Mouse (Mus musculus) hindbrain, embryonic 11.5 days (tissue): ENCODE data around the gene Afg3l1. TPM values are rescaled to one million over a fixed set of nuclear protein-coding genes. Genes with fewer than 3 reads are reported as not detected.

Source experiments
- ATAC-seq: fragments of 200-750 bp; cut with Nextera tagmentation; 2 replicates; pipeline ENCODE4 v1.8.0; 2017; ENCODE audit warnings: mild to moderate bottlenecking, moderate TSS enrichment, moderate library complexity; ENCODE audit not compliant: low FRiP score
- DNase-seq: peaks from one replicate; pipeline ENCODE4 v3.0.0-alpha.2; 2015; ENCODE audit warnings: low spot score
- H3K27ac ChIP-seq: fragments of 300-500 bp; sonication (generic); 2 replicates; pipeline ENCODE4 v1.5.1; 2014; ENCODE audit warnings: mild to moderate bottlenecking, low read depth, low read length
- H3K27me3 ChIP-seq: fragments of 300-500 bp; sonication (generic); 2 replicates; pipeline ENCODE4 v1.6.1; 2014; ENCODE audit warnings: mild to moderate bottlenecking, low read length, moderate library complexity, mixed read lengths; ENCODE audit not compliant: control insufficient read depth, insufficient read depth
- H3K36me3 ChIP-seq: fragments of 300-500 bp; sonication (generic); 2 replicates; pipeline ENCODE4 v1.6.1; 2014; ENCODE audit warnings: mild to moderate bottlenecking, low read length, moderate library complexity, mixed read lengths; ENCODE audit not compliant: control insufficient read depth, insufficient read depth
- H3K4me1 ChIP-seq: fragments of 300-500 bp; sonication (generic); replicated peaks from 2 replicates; pipeline ENCODE4 v1.6.1; 2014; ENCODE audit warnings: low read length, mixed read lengths; ENCODE audit not compliant: control insufficient read depth, insufficient read depth
- H3K4me2 ChIP-seq: fragments of 300-500 bp; sonication (generic); replicated peaks from 2 replicates; pipeline ENCODE4 v1.6.1; 2014; ENCODE audit warnings: mild to moderate bottlenecking, low read depth, low read length
- H3K4me3 ChIP-seq: fragments of 300-500 bp; sonication (generic); 2 replicates; pipeline ENCODE4 v1.5.1; 2014; ENCODE audit warnings: low read depth, low read length
- H3K9ac ChIP-seq: fragments of 300-500 bp; sonication (generic); 2 replicates; pipeline ENCODE4 v1.6.1; 2014; ENCODE audit warnings: low read depth, low read length
- H3K9me3 ChIP-seq: fragments of 300-500 bp; sonication (generic); 2 replicates; pipeline ENCODE4 v1.6.1; 2016; ENCODE audit warnings: low read length; ENCODE audit not compliant: control insufficient read depth
- WGBS: fragments of 180-500 bp; shearing (Covaris S2); extraction: QIAGEN DNeasy Blood & Tissue Kit; methylation state at CpG from one replicate; pipeline ENCODE4 v1.1.7; 2014; 5-methylcytosine and 5-hydroxymethylcytosine counted together
- polyA plus RNA-seq: library from polyadenylated mRNA; unstranded; fragments of >200 nt; fragmentation: Nextera tagmentation; extraction: Ambion mirVana; gene quantifications from 2 replicates; pipeline ENCODE4 v1.2.1, GENCODE M21; 2014

Afg3l1 gene
- polyA plus RNA-seq, 1 experiment from 2014 or later: 30.7 TPM

GRCm38 (mm10) chr8:123478456-123479218 is 934 bp downstream of the Afg3l1 start:
- Histone ChIP-seq H3K27ac (no peak overlapping the region), H3K4me1 (no peaks in the 10 kb centered on the region; the same call in 1 of the 2 replicates), H3K9ac (peak overlapping the region; percentile 84), H3K4me3 (peak overlapping the region; percentile 84), H3K9me3 (no peaks in the 10 kb centered on the region), H3K4me2 (peak overlapping the region; percentile 60), H3K27me3 (no peaks in the 10 kb centered on the region), H3K36me3 (0 out of 2 replicates have a peak, but pooled peaks cover 2% of the 10 kb centered on the region)
- ATAC-seq: no peak
- no peak for DNase-seq
- WGBS: 39% methylated on average over 16 of the region's 16 CpGs

DNA sequence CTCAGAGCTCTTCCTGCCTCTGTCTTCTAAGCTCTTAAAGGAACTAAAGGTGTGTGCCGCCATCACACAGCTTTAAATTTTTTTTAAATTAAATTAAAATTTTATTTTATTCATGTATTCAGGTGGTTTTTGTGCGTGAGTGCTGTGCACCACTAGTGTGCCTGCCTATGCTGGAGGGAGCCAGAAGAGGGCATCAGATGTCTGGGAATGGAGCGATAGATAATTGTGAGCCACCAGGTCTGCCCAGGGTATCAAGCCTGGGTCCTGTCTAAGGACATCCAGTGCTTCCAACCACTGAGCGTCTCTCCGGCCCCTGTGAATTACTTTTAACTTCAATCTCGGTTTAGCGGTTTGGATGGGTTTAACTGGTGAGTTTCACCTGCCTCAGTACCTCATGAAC is 4.9 kb downstream of the Afg3l1 start:
- DNase-seq: no peak
- Histone ChIP-seq H3K4me1 (no peaks in the 10 kb centered on the region; the same call in 1 of the 2 replicates), H3K9ac (no peak overlapping the region), H3K36me3 (peaks cover 17% of the 10 kb centered on the region), H3K4me2 (no peak overlapping the region), H3K4me3 (no peak overlapping the region), H3K9me3 (no peaks in the 10 kb centered on the region), H3K27ac (no peak overlapping the region), H3K27me3 (no peaks in the 10 kb centered on the region)
- no peak for ATAC-seq
- 90% methylated on average over 7 of the region's 7 CpGs for WGBS

DNA sequence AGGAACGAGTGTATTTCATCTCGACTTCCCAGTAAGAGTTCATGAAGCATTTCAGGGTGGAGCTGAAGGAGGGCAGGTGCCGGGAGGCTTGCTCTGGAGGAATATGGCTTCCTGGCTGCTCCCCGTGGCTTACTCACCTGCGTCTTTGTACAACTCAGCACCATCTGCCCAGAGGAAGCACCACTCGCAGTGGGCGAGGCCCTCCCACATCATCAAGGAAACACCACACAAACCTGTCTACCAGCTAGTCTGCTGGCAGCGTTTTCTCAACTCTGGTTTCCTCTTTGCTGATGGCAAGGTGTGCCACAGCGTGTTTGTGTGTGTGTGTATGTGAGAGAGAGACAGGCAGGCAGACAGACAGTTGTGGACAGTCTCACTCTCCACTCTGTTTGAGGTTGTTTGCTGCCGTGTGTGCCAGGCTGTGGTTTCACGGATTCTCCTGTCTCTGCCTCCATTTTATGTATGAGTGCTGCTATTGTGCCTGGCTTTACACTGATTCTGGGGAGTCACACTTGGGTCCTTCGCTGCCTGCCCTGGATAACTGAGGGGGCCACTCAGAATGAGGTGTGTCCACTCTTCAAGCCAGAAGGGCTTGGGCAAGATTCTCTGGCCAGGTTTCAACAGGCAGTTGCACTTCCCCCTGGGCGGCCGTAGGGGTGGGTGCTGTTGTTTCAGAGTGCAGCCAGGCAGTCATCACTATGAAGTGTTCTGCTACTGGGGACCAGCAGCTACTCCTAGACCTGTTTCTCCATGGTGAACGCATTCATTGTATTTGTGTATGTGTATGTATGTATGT is 13.8 kb downstream of the Afg3l1 start:
- H3K4me1 ChIP-seq: no peaks in the 10 kb centered on the region
- H3K36me3 ChIP-seq: peaks cover 36% of the 10 kb centered on the region
- H3K4me2 ChIP-seq: no peak overlapping the region
- no peak overlapping the region for H3K9ac ChIP-seq
- no peak for ATAC-seq
- no peaks in the 10 kb centered on the region for H3K27me3 ChIP-seq
- DNase-seq: no peak
- no peak overlapping the region for H3K4me3 ChIP-seq
- 94% methylated on average over 15 of the region's 15 CpGs for WGBS
- H3K9me3 ChIP-seq: no peaks in the 10 kb centered on the region
- H3K27ac ChIP-seq: no peak overlapping the region

- H3K36me3 ChIP-seq: peaks cover 26% of the 10 kb centered on the region
- H3K27ac ChIP-seq: no peak overlapping the region
These were observed 15.2 kb downstream of the Afg3l1 start for GRCm38 (mm10) chr8:123492898-123493297.

GRCm38 (mm10) chr8:123497699-123498098 is 20.0 kb downstream of the Afg3l1 start:
- no peak for DNase-seq
- 82% methylated on average over 4 of the region's 4 CpGs for WGBS
- H3K4me3 ChIP-seq: no peak overlapping the region
- peaks cover 30% of the 10 kb centered on the region for H3K36me3 ChIP-seq
- H3K9ac ChIP-seq: no peak overlapping the region
- no peak for ATAC-seq
- no peaks in the 10 kb centered on the region for H3K4me1 ChIP-seq
- no peaks in the 10 kb centered on the region for H3K27me3 ChIP-seq
- H3K4me2 ChIP-seq: no peak overlapping the region
- H3K9me3 ChIP-seq: no peaks in the 10 kb centered on the region
- no peak overlapping the region for H3K27ac ChIP-seq

More at GRCm38 (mm10) chr8:123492898-123493297, 15.2 kb downstream of the Afg3l1 start:
- Histone ChIP-seq H3K9me3 (no peaks in the 10 kb centered on the region), H3K4me3 (no peak overlapping the region), H3K27me3 (no peaks in the 10 kb centered on the region), H3K9ac (no peak overlapping the region), H3K4me1 (no peaks in the 10 kb centered on the region), H3K4me2 (no peak overlapping the region)
- DNase-seq (no peak), ATAC-seq (no peak)
- 97% methylated on average over 9 of the region's 9 CpGs for WGBS

GRCm38 (mm10) chr8:123498963-123499362 is 21.3 kb downstream of the Afg3l1 start:
- Histone ChIP-seq H3K36me3 (peaks cover 34% of the 10 kb centered on the region), H3K27ac (no peak overlapping the region), H3K9ac (no peak overlapping the region), H3K4me2 (no peak overlapping the region), H3K4me1 (no peaks in the 10 kb centered on the region), H3K27me3 (no peaks in the 10 kb centered on the region), H3K9me3 (no peaks in the 10 kb centered on the region), H3K4me3 (no peak overlapping the region)
- ATAC-seq (no peak), DNase-seq (no peak)
- WGBS: 89% methylated on average over 11 of the region's 11 CpGs

GRCm38 (mm10) chr8:123499556-123499955 is 21.9 kb downstream of the Afg3l1 start:
- Histone ChIP-seq H3K9ac (no peak overlapping the region), H3K4me2 (no peak overlapping the region), H3K27ac (no peak overlapping the region), H3K4me3 (no peak overlapping the region), H3K9me3 (no peaks in the 10 kb centered on the region), H3K27me3 (no peaks in the 10 kb centered on the region), H3K36me3 (peaks cover 30% of the 10 kb centered on the region), H3K4me1 (no peaks in the 10 kb centered on the region)
- DNase-seq (no peak), ATAC-seq (no peak)
- 97% methylated on average over 11 of the region's 11 CpGs for WGBS

DNA sequence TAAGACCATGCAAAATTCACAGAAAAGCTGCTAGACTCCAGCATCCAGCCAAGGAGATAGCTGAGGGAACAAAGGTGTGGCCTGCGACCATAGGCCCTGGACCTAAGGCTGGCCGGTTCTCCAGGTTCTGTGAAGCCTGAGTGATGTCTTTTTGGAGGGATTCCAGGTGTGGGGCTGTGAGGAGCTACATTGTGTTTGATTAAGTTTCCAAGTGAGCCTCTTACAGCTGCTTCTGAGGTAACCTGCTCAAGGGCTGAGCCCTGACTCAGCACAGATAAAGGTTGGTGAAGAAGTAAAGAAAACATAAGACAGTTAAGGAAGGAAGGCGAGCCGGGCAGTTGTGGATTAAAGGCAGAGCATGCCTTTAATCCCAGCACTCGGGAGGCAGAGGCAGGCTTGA is 24.5 kb downstream of the Afg3l1 start:
- no peaks in the 10 kb centered on the region for H3K27me3 ChIP-seq
- H3K4me2 ChIP-seq: no peak overlapping the region
- WGBS: 97% methylated on average over 5 of the region's 5 CpGs
- ATAC-seq (no peak), DNase-seq (no peak)
- H3K4me3 ChIP-seq: no peak overlapping the region
- peaks cover 31% of the 10 kb centered on the region for H3K36me3 ChIP-seq
- H3K4me1 ChIP-seq: no peaks in the 10 kb centered on the region
- no peaks in the 10 kb centered on the region for H3K9me3 ChIP-seq
- no peak overlapping the region for H3K27ac ChIP-seq
- no peak overlapping the region for H3K9ac ChIP-seq
